Mouse (Mus musculus) heart, postnatal 4 days (tissue): Measurements from ENCODE around the gene Acsbg2. TPM values are rescaled to one million over a fixed set of nuclear protein-coding genes. Genes with fewer than 3 reads are reported as not detected.

Source experiments
- DNase-seq: peaks from one replicate; pipeline ENCODE4 v3.0.0; 2021
- total RNA-seq, 2 experiments: library from RNA; stranded (reverse); gene quantifications; 2 replicates each; pipeline ENCODE4 v1.2.3; 2021

The Acsbg2 gene
- total RNA-seq, 2 experiments from 2014 or later, result not detected

DNA sequence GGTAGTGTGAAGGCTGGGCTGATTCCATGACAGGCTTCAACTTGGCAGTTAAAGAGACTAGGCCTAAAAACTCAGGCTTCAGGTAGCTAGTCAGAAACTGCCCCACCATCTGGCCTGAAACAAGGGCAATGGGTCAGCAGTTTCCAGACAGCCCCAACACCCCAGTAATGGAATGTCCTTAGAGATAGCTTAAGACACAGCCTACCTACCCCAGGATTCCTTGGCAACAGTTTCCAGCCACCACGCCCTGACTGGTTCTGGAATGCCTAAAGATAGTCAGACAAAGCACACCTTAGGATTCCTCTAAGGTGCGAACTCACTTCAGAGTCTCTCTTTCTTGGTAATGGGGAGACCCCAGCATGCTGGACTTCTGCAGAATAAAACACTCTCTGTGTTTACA, 51.9 kb downstream of the Acsbg2 start:
- DNase-seq, result no peak

- peak; percentile 31 for DNase-seq
These were observed 54.5 kb downstream of the Acsbg2 start for GRCm38 (mm10) chr17:56819694-56820111.

GRCm38 (mm10) chr17:56819032-56819545, 55.2 kb downstream of the Acsbg2 start:
- DNase-seq, result no peak

DNA sequence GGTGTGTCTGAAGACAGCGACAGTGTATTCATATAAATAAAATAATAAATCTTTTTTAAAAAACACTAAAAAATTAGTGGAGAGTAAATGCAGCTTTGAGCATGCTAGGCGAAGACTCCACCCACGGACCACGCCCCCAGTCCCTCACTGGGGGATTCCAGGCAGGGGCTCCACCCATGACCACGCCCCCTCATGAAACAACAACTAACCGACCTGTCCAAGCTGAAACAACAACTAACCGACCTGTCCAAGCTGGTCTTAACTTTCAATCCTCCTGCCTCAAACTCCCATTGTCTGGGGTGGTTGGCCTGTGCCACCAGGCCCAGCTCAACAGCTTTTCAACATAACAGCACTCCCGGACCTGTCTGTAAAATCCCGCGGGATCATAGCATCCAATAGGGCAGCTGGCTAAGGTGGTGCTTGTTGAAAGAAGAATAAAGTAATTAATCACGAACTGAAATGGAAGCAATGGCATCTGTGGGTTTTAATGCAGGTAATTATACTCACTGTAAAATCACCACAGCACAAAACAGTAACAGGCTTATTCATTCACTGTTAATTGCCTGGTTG, 56.1 kb downstream of the Acsbg2 start:
- no peak for DNase-seq

DNA sequence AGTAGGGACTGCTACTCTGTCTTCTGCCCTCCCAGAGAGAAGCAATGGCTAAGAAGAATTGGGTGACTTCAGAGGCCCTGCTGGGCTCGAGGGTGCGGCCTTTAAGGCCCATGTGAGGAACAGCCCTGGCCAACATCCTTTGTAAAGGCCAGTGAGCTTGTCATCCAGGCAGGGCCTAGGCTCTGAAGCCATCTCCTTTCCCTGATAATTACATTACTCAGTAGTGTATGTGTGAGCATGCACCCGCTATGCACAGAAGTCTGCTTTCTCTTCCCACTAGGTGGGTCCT, 59.2 kb downstream of the Acsbg2 start:
- no peak for DNase-seq

GRCm38 (mm10) chr17:56814316-56815056, 59.8 kb downstream of the Acsbg2 start:
- DNase-seq, result peak; percentile 93

DNA sequence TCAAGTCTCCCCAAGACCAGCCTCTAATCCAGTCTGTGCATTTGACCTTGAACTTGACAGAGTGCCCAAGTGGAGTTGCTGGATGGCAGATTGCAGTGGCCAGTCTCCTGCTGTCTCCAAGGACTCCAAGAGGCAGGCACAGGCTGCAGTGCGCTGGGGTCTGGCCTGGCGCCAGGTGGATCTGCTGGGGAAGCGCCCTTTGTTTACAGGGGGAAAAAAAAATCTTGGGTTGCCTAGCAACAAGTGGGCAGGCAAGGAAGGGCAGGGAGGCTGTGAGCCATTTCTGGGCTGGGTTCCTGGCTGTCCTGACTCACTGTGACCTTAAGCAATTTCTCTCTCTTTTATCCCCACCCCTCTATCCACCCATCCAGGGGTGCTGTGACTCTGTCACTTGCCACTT, 64.0 kb downstream of the Acsbg2 start:
- peak; percentile 97 for DNase-seq

DNA sequence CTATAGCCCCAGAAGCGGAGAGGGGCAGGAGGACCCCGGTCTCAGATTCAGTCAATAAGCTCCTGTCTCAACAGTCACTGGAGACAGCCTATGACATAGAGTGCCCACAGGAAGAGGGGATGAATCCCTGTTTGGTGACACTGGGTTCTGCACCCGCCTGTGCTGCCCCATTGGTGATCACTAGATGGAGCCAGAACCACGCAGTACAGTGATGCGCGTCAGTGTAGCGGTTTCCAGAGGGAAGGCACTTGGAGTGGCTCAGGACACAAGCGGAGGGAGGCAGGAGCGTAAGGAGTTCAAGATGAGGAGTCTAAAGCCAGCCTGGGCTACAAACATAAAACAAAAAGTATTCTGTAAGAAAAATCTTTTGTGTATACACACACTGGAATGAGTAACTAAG, 65.7 kb downstream of the Acsbg2 start:
- DNase-seq, result peak; percentile 89

GRCm38 (mm10) chr17:56805784-56806183, 68.5 kb downstream of the Acsbg2 start:
- DNase-seq, result no peak

DNA sequence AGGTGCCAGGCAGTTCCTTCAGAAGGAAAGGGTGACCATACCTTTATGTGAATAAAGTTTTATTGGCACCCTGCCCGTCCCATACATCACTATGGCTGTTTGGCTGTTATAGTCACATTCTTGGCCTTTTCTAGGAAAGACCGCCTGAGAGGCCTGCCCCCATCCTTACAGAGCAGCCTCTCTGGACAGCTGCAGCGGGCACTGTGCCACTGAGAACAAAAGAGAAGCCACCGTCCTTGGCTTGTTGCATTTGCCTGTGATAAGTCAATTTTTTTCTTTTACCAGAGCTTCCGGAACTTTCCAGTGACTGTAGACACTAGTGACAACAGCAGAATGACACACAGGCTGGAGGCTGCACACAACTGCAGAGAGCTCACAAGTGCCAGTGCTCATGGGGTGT, 69.3 kb downstream of the Acsbg2 start:
- DNase-seq, result no peak

DNA sequence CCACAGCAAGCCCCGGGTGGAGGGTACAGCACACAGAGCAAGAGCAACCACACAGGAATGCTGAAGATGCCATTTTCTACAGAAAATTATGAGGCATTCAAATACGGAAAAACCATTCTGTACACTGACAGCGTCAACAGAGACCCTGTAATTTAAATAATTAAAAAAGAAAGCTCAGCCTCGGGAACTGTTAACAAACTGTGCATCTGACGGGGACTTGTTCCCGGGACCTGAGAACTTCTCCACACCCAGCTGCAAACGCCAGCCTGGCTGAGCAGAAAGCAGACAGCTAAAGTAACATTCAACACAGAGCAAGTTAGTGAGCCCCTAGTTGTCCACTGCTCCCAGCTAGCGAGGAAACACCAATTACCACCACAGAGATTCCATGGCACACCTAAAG, 72.2 kb downstream of the Acsbg2 start:
- no peak for DNase-seq

DNA sequence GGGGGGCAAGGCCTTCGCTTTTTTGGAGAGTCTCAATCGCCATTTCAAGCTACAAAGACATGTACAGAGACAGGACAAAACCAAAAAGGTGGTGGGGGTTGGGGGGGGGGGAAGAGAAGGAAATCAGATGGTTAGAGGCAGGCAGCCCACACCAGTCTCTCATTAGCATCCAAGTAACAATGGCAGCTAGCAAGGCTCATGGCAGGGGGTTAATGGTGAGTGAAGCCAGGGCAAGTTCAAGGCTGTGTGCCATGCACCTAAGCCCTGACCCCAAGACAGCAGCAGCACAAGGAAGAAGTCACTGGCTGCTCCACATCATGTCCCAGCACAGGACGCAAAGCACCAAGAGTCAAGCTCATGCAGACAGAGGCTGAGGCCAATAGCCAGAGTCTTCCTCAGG, 75.0 kb downstream of the Acsbg2 start:
- no peak for DNase-seq

- DNase-seq, result no peak
These were observed 80.5 kb downstream of the Acsbg2 start for GRCm38 (mm10) chr17:56793614-56794319.

Other genes starting within 250 kb of the Acsbg2 start
- gene Lonp1, start 247.6 kb downstream of the Acsbg2 start, total RNA-seq, result 10 to 100 TPM; 89.0 to 90.5 TPM
- under 1 TPM; 0.17 to 0.20 TPM for gene Catsperd, start 246.3 kb downstream of the Acsbg2 start, total RNA-seq
- 10 to 100 TPM; 60.5 to 61.8 TPM for gene Ranbp3, start 201.2 kb downstream of the Acsbg2 start, total RNA-seq
- 100 to 1,000 TPM; 705 to 809 TPM for gene Ndufa11, start 156.7 kb downstream of the Acsbg2 start, total RNA-seq
- gene Vmac, start 156.4 kb downstream of the Acsbg2 start, total RNA-seq, result 1 to 10 TPM; 5.3 to 8.0 TPM
- gene Nrtn, start 116.9 kb downstream of the Acsbg2 start, total RNA-seq, result 10 to 100 TPM; 22.4 to 22.5 TPM
- 10 to 100 TPM; 22.8 to 23.5 TPM for gene Dus3l, start 109.7 kb downstream of the Acsbg2 start, total RNA-seq
- under 1 TPM; 0.41 to 0.61 TPM for gene Prr22, start 104.2 kb downstream of the Acsbg2 start, total RNA-seq
- gene Rfx2, start 43.4 kb downstream of the Acsbg2 start, total RNA-seq, result 1 to 10 TPM; 8.1 to 9.3 TPM
- under 1 TPM; 0.16 to 0.21 TPM for gene 1700061G19Rik, start 1.0 kb upstream of the Acsbg2 start, total RNA-seq
- gene Mllt1, start 61.0 kb upstream of the Acsbg2 start, total RNA-seq, result 10 to 100 TPM; 40.5 to 41.6 TPM
- gene Acer1, start 107.7 kb upstream of the Acsbg2 start, total RNA-seq, result not detected
- 10 to 100 TPM; 55.1 to 60.7 TPM for gene Clpp, start 115.9 kb upstream of the Acsbg2 start, total RNA-seq
- gene Alkbh7, start 122.9 kb upstream of the Acsbg2 start, total RNA-seq, result 10 to 100 TPM; 42.3 to 49.3 TPM
- not detected for gene Pspn, start 125.6 kb upstream of the Acsbg2 start, total RNA-seq
- gene Gtf2f1, start 136.8 kb upstream of the Acsbg2 start, total RNA-seq, result 10 to 100 TPM; 36.0 to 36.9 TPM
- gene Gm17949, start 137.0 kb upstream of the Acsbg2 start, total RNA-seq, result not detected
- 100 to 1,000 TPM; 112 to 113 TPM for gene Khsrp, start 157.1 kb upstream of the Acsbg2 start, total RNA-seq
- gene Slc25a41, start 167.2 kb upstream of the Acsbg2 start, total RNA-seq, result not detected
- gene Crb3, start 184.7 kb upstream of the Acsbg2 start, total RNA-seq, result under 1 TPM in 1 of 2 experiments, not detected in 1; 0.47 TPM
- 10 to 100 TPM; 78.3 to 81.6 TPM for gene Slc25a23, start 185.4 kb upstream of the Acsbg2 start, total RNA-seq
- gene Dennd1c, start 204.1 kb upstream of the Acsbg2 start, total RNA-seq, result under 1 TPM; 0.69 to 0.70 TPM
- gene Tubb4a, start 213.3 kb upstream of the Acsbg2 start, total RNA-seq, result 1 to 10 TPM; 5.9 to 6.7 TPM
- gene Tnfsf9, start 230.9 kb upstream of the Acsbg2 start, total RNA-seq, result under 1 TPM; 0.48 to 0.61 TPM